Mouse (Mus musculus): ENCODE results near the gene Apoo.
"Not testable (repeated sequence)": the region's sequence is repeated elsewhere in the genome, so short reads cannot be mapped to it uniquely, and the experiment has no call there.

DNA sequence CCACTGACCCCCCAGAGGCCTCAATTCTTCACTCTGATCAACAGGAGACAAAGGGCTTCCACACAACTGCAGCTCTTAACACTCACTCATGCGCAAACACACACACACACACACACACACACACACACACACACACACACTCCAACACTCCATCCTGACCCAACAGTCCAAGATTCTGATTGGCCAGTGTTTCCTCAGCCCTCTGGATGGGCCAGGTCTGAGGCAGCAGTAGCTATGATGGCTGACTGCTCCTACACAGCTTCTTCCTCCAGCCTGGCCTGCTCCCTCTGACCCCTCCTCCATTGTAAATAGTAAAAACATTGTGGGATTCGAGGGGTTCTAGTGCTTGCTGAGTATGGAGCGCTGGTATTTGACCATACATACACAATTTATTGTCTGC lies 94.6 kb downstream of the Apoo start:
- not testable (repeated sequence) for TF ChIP-seq GATA1 (IDR thresholded peaks at IDR 0.05; ENCODE audit: borderline replicate concordance, low read length); FLI1 (IDR thresholded peaks at IDR 0.05; ENCODE audit: low read length)

Data from megakaryocyte, embryonic 14.5 days (primary cell).